Mouse (Mus musculus): ENCODE measurements at regions not wholly inside any gene's neighbourhood (a gene's known extent, or its start where the extent isn't known, plus 50 kb on each side); places are given as distances from the start of the nearest gene placed in this dataset.
"Not testable (repeated sequence)": the region's sequence is repeated elsewhere in the genome, so short reads cannot be mapped to it uniquely, and the experiment has no call there.

DNA sequence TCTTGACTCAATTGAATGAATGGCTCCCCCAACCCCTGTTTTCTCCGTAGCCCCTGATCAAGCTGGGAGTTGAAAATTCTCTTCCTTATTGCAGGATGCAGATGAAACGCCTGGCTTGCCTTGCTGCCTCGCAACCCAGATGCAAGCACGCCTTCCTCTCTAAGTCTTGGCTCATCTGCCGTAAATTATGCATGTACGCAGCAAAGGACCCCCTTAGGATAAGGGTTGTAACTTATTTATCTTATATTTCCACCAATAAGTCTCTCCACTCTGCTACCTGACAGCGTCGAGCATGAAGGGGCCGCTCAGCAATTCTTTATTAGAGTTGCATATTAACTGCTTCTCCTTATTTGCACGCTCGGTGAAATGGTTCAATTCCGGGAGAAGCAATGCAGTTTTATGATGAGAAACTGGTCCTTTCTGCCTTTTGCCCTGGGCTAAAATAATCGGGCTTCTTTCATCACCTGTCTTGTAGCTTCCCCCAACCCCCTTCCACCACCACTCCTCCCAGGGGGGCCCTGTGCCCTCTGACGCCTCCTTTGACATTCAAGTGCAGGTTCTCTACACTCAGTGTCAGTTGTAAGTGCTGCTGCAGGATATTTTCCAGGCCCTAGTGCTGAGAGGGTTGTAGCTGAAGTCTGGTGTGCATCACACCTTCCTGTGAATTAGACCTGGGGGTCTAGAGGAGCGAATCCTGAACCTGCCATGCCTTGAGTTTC lies 246.0 kb downstream of the Eipr1 start:
- 26% methylated on average over 15 of the region's 15 CpGs for whole genome bisulfite sequencing
- H3K9me3 ChIP-seq: no peaks in the 10 kb centered on the region
- 0 out of 2 replicates have a peak, but pooled peaks cover 3% of the 10 kb centered on the region for H3K27me3 ChIP-seq
- no peak overlapping the region for H3K27ac ChIP-seq
- no peak for ATAC-seq (ENCODE audit: low FRiP score, low read depth)
- no peak overlapping the region for H3K4me3 ChIP-seq
- H3K4me1 ChIP-seq: peaks cover 23% of the 10 kb centered on the region
- H3K36me3 ChIP-seq: no peaks in the 10 kb centered on the region
- H3K9ac ChIP-seq: no peak overlapping the region
- no peak overlapping the region for H3K4me2 ChIP-seq (replicated peaks)

DNA sequence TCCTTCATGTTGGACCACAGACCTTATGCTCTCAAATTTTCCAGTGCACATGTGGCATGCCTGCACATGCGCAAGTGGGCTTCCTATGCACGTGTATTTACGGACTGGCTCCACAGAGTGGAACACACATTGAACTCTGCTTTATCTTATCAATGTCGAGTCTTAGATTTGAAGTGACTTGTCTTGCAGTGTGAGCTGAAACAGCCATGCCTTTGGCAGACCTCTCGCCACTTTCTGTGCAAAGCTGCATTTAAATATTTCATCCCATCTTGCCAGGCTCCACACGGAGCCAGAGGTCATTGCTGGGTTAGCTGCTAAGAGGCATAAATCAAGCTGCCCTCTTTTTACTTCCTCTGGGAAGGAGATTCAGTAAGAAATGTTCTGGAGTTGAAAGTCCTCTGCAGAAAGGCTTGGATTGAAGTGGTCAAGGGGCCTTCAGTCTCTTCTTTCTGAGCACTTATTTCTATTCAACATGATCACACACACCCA lies 248.4 kb downstream of the Eipr1 start:
- WGBS: 20% methylated on average over 6 of the region's 6 CpGs
- Histone ChIP-seq H3K27me3 (0 out of 2 replicates have a peak, but pooled peaks cover 3% of the 10 kb centered on the region), H3K4me3 (no peak overlapping the region), H3K27ac (no peak overlapping the region), H3K36me3 (no peaks in the 10 kb centered on the region), H3K9me3 (no peaks in the 10 kb centered on the region), H3K4me1 (peaks cover 23% of the 10 kb centered on the region), H3K4me2 (replicated peaks) (no peak overlapping the region), H3K9ac (no peak overlapping the region)
- ATAC-seq (ENCODE audit: low FRiP score, low read depth): no peak

DNA sequence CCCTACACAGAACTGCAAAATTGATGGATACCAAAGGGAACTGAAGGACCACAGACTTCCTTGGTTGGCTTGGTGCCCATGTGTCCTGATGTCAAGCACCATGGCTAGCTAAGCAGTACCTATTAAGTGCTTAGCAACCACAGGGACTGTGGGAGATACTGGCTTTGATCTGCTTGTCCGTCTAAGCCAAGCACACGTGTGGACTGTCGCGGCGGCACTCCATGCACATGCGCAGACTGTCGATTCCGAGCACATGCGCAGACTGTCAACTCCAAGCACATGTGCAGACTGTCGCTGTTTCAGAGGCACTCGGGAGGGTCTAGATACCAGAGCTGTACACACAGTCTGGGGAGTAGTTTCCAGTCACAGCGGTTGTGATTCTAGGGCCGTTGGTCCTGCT lies 252.9 kb downstream of the Eipr1 start:
- 90% methylated on average over 13 of the region's 13 CpGs for WGBS
- no peak for ATAC-seq (ENCODE audit: low FRiP score, low read depth)
- Histone ChIP-seq H3K36me3 (no peaks in the 10 kb centered on the region), H3K4me2 (replicated peaks) (no peak overlapping the region), H3K9ac (no peak overlapping the region), H3K27ac (no peak overlapping the region), H3K9me3 (no peaks in the 10 kb centered on the region), H3K4me1 (peaks cover 5% of the 10 kb centered on the region; the same call in 1 of the 2 replicates), H3K27me3 (no peaks in the 10 kb centered on the region), H3K4me3 (no peak overlapping the region)

DNA sequence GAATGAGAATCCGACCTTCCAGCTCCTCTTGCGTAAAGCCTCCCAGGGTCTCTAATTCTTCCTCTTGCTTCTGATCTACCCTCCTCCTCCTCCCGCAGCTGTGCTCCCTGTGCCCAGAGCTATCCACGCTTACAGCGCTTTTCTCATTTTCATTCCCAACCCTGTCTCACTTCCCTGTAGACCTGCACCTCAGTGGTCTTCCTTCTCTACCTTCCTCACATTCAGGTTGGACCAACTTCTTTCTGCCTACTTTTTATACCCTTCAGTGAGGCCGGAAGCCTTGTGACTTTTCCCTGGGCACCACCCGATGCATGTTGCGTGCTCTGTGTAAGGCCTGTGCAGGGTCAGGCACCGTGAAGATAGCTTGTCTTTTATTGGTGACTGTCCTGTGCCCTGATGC lies 263.0 kb downstream of the Eipr1 start:
- no peak for ATAC-seq (ENCODE audit: low FRiP score, low read depth)
- Histone ChIP-seq H3K4me2 (replicated peaks) (no peak overlapping the region), H3K9me3 (no peaks in the 10 kb centered on the region), H3K4me3 (no peak overlapping the region), H3K27me3 (no peaks in the 10 kb centered on the region), H3K4me1 (no peaks in the 10 kb centered on the region), H3K9ac (no peak overlapping the region), H3K36me3 (no peaks in the 10 kb centered on the region), H3K27ac (no peak overlapping the region)
- 85% methylated on average over 9 of the region's 9 CpGs for WGBS

DNA sequence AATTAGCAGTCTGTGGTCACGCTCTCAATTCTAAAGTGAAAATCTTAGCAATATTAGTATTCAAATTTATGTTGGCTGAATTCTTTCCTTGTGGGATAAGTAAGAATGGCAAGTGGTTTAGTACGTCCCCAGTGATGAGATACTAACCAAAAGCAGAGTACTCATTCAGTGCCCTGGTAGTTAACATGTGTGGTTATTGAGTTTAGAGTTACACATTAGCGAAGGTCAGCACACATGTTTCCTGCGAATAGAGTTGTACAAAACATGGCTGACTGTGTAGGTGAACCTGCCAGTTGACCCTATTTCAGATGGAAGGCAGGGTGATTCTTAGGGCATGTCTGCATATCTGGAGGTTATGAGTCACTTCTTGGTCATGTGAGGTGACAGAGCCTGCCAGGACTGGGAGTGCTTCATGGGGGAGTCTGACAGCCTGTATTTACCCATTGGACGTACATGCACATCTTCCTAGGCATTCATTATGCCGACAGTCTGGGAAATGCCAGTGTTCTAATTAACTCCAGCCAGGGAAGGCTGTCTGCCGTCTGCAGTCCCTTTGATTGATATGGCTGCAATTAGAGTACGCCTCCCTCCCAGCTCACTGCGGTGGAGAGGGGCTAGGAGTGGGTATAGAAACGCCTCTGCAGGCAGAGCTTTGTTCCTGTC lies 263.7 kb downstream of the Eipr1 start:
- 27% methylated on average over 10 of the region's 10 CpGs for WGBS
- Histone ChIP-seq H3K4me1 (no peaks in the 10 kb centered on the region), H3K27me3 (no peaks in the 10 kb centered on the region), H3K27ac (no peak overlapping the region), H3K36me3 (no peaks in the 10 kb centered on the region), H3K9me3 (no peaks in the 10 kb centered on the region), H3K9ac (no peak overlapping the region), H3K4me2 (replicated peaks) (no peak overlapping the region), H3K4me3 (no peak overlapping the region)
- no peak for ATAC-seq (ENCODE audit: low FRiP score, low read depth)

DNA sequence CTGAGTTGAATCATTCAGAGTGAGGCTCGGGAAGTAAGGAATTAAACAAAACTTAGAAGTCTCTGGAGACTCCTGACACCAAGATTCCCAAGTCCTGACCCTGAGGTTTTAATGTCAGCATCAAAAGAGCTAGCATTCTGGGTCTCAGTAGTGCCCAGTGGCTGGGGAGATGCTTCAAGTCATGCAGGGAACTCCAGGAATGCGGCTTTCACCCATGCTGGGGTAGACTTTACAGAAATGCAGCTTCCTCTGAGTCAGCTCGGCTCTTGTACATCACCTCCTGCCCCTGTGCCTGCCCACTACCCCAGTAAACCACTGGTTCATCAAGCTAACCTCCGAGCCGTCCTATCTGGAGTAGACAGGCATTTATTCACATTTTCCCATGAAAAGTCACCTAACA lies 269.5 kb downstream of the Eipr1 start:
- H3K9ac ChIP-seq: no peak overlapping the region
- H3K4me3 ChIP-seq: no peak overlapping the region
- H3K27ac ChIP-seq: no peak overlapping the region
- ATAC-seq (ENCODE audit: low FRiP score, low read depth): no peak
- WGBS: 67% methylated on average over 5 of the region's 5 CpGs
- no peak overlapping the region for H3K4me2 ChIP-seq (replicated peaks)
- no peaks in the 10 kb centered on the region for H3K27me3 ChIP-seq
- H3K4me1 ChIP-seq: no peaks in the 10 kb centered on the region
- no peaks in the 10 kb centered on the region for H3K36me3 ChIP-seq
- H3K9me3 ChIP-seq: no peaks in the 10 kb centered on the region

DNA sequence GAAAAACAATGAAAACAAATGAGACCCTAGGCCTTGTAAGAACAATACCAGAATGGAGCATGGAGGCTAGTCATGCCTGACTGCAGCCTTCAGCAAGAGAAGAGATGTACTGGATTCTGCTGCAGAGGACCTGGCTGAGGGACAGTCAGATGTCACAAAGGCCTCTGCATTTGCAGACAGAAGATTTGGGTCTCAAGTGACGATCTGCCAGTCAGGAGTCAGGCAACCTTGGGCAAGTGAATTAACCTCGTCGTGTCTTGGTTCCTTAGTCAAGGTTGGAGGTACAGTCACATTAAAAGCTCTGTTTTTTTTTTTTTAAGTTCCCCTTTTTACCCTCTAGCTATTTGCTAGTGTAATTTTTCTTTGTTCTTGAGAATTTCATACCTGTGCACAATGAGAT lies 276.6 kb downstream of the Eipr1 start:
- Histone ChIP-seq H3K27me3 (no peaks in the 10 kb centered on the region), H3K9me3 (no peaks in the 10 kb centered on the region), H3K4me2 (replicated peaks) (no peak overlapping the region), H3K4me1 (no peaks in the 10 kb centered on the region), H3K36me3 (no peaks in the 10 kb centered on the region), H3K4me3 (no peak overlapping the region), H3K9ac (no peak overlapping the region), H3K27ac (no peak overlapping the region)
- WGBS: 81% methylated on average over 3 of the region's 3 CpGs
- ATAC-seq (ENCODE audit: low FRiP score, low read depth): no peak

DNA sequence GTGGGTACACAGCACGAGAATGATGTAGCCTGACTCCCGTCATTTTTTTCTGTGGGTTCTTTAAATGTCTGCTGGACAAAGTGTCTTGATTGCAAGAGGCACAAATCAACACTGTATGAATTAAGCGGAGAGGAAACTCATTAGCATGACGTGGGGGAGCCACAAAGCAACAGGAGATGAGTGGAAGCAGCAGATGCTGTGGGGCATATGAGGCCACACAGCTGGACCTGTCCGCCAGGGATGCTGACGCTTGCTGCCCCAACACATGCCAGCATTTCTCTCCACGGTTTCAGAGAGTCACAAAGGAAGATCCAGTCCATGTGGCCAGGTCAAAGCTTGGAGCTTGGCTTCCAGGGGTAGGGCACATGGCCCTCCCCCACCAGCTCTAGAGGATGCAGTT lies 277.9 kb downstream of the Eipr1 start:
- no peaks in the 10 kb centered on the region for H3K9me3 ChIP-seq
- no peaks in the 10 kb centered on the region for H3K36me3 ChIP-seq
- no peak overlapping the region for H3K4me3 ChIP-seq
- H3K4me2 ChIP-seq (replicated peaks): no peak overlapping the region
- H3K9ac ChIP-seq: no peak overlapping the region
- no peaks in the 10 kb centered on the region for H3K27me3 ChIP-seq
- no peak overlapping the region for H3K27ac ChIP-seq
- WGBS: 63% methylated on average over 7 of the region's 7 CpGs
- H3K4me1 ChIP-seq: no peaks in the 10 kb centered on the region
- no peak for ATAC-seq (ENCODE audit: low FRiP score, low read depth)

DNA sequence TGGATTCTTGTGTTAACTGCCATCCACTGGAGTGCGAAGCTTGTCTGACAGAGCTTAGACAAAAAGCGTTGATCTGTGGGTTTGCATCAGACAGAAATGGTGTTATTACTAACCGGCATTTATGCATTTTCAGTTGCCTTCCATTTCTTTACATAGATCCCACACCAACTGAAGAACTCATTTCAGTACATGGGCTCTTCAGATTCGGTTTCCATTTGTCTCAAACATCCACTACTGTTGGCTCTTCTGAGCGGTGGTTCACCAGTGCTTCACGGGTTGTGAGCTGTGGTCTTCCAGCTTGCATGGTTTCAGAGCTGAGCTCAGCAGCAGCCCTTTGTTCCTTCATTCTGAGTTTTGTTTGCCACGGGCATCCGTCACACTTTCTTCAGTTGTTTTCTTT lies 294.4 kb downstream of the Eipr1 start:
- H3K9ac ChIP-seq: no peak overlapping the region
- no peak overlapping the region for H3K4me2 ChIP-seq (replicated peaks)
- peaks cover 21% of the 10 kb centered on the region for H3K4me1 ChIP-seq
- 88% methylated on average over 8 of the region's 8 CpGs for WGBS
- no peak overlapping the region for H3K27ac ChIP-seq
- no peaks in the 10 kb centered on the region for H3K9me3 ChIP-seq
- no peaks in the 10 kb centered on the region for H3K27me3 ChIP-seq
- no peak for ATAC-seq (ENCODE audit: low FRiP score, low read depth)
- H3K36me3 ChIP-seq: no peaks in the 10 kb centered on the region
- no peak overlapping the region for H3K4me3 ChIP-seq

DNA sequence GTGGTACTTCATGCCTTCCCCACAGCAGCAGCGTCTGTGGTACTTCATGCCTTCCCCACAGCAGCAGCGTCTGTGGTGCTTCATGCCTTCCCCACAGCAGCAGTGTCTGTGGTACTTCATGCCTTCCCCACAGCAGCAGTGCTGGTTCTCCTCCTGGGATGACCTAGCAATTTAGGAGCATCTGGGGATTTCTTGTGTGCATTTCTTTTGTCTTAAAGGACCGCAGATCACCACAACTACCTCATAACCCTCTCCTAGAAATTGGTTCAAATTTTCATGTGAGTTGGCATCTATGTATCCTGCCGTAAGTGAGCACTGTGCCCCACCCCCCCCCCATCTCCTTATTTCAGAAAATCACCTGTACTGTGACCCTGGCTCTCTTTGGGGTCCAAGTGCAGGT lies 297.0 kb downstream of the Eipr1 start:
- not testable (repeated sequence) for H3K9ac ChIP-seq; H3K4me3 ChIP-seq; H3K27me3 ChIP-seq; ATAC-seq (ENCODE audit: low FRiP score, low read depth); H3K36me3 ChIP-seq; H3K9me3 ChIP-seq
- Histone ChIP-seq H3K27ac (0 out of 2 replicates have a peak overlapping the region, but pooled peaks have one; percentile 44), H3K4me2 (replicated peaks) (peak overlapping the region; percentile 27; the same call in 1 of the 2 replicates), H3K4me1 (peaks cover 22% of the 10 kb centered on the region)
- WGBS: 20% methylated on average over 4 of the region's 4 CpGs

DNA sequence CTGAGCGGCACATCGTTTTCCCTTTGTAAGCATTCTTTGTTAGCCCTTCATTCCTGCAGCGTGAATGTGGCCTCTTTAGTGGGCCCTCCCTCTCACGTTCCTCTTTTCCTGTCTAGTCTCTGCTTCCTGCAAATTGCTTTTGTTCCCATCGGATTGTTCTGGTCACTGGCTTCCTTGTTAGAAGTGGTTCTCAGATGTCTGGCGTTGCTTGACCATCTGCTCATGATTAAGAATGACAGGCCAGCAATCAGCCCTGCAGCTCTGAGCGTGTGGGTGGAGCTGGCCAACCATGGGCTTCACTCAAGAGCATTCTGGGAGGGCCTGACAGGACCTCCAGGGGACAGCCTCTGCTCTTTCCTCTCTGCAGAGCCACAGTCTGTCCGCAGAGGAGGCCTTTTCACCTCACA lies 297.5 kb downstream of the Eipr1 start:
- Histone ChIP-seq H3K36me3 (no peaks in the 10 kb centered on the region), H3K27ac (peak overlapping the region; percentile 44; the same call in 1 of the 2 replicates), H3K27me3 (no peaks in the 10 kb centered on the region), H3K4me2 (replicated peaks) (peak overlapping the region; percentile 27; the same call in 1 of the 2 replicates), H3K4me3 (no peak overlapping the region), H3K9ac (no peak overlapping the region), H3K4me1 (peaks cover 22% of the 10 kb centered on the region), H3K9me3 (no peaks in the 10 kb centered on the region)
- 2% methylated on average over 8 of the region's 8 CpGs for WGBS
- ATAC-seq (ENCODE audit: low FRiP score, low read depth): peak; percentile 81

DNA sequence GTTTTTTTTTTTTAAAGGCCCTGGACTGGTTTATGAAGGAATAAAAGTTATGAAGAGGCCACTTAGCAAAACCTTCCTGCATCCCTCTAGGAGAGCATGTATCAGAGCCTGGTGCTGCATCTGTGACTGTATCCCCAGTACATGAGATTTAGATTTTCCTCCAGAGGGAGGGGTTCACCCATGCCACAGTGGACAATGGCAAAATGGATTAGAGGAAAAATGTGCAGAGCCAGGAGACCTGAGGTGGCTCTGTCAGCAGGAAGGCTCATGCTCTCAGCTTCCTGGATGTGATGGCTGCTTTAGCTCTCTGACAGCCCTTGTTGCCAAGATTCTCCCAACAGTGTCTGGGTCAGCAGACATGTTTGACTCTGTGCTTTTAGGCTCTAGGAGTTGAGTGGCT lies 298.2 kb downstream of the Eipr1 start:
- no peaks in the 10 kb centered on the region for H3K36me3 ChIP-seq
- H3K4me2 ChIP-seq (replicated peaks): no peak overlapping the region
- no peaks in the 10 kb centered on the region for H3K9me3 ChIP-seq
- no peak overlapping the region for H3K9ac ChIP-seq
- H3K4me1 ChIP-seq: peaks cover 22% of the 10 kb centered on the region
- ATAC-seq (ENCODE audit: low FRiP score, low read depth): no peak
- H3K4me3 ChIP-seq: no peak overlapping the region
- H3K27ac ChIP-seq: no peak overlapping the region
- no peaks in the 10 kb centered on the region for H3K27me3 ChIP-seq

Measured in limb, embryonic 13.5 days (tissue).